Mouse (Mus musculus) lung, adult 2 months (tissue): Measurements from ENCODE around the gene Gm10553.
"Not testable (repeated sequence)": the region's sequence is repeated elsewhere in the genome, so short reads cannot be mapped to it uniquely, and the experiment has no call there.

ENCODE experiments used
- CTCF ChIP-seq: fragments of 200-500 bp; IDR thresholded peaks from 2 replicates; pipeline ENCODE4 v1.5.1; 2011; ENCODE audit warnings: mild to moderate bottlenecking, low read length, control low read depth; ENCODE audit not compliant: insufficient read depth
- POLR2A ChIP-seq: fragments of 200-500 bp; IDR thresholded peaks from 2 replicates; pipeline ENCODE4 v1.6.1; 2011; ENCODE audit warnings: low read depth, mild to moderate bottlenecking, control low read depth, low read length, borderline replicate concordance; ENCODE audit errors: extremely low read depth

GRCm38 (mm10) chr1:85086211-85086610 lies 13.8 kb upstream of the Gm10553 start:
- TF ChIP-seq CTCF, POLR2A: not testable (repeated sequence)
